Mouse (Mus musculus): ENCODE data around the gene Tbc1d23. TPM values are rescaled to one million over a fixed set of nuclear protein-coding genes. Genes with fewer than 3 reads are reported as not detected.

Tbc1d23 gene
- 25.8 and 26.0 TPM in 2 replicates for polyA plus RNA-seq (2014; fragmentation: Nextera tagmentation; extraction: Ambion mirVana)

- H3K9ac ChIP-seq (ENCODE audit: low read length): peak within 1 kb of the TSS; percentile 72
- no peak within 1 kb of the TSS for H3K27ac ChIP-seq (replicated peaks; ENCODE audit: low read depth, low read length)
- no peaks in the 10 kb centered on the region for H3K4me1 ChIP-seq (ENCODE audit: control insufficient read depth, insufficient read depth, low read length)
- H3K9me3 ChIP-seq (ENCODE audit: control insufficient read depth, low read length): no peaks in the 10 kb centered on the region
- DNase-seq (ENCODE audit: low spot score) (peak; percentile 98), ATAC-seq (ENCODE audit: insufficient number of reproducible peaks, low FRiP score, low TSS enrichment, low read depth) (peak; percentile 98)
- peak within 1 kb of the TSS; percentile 88 for H3K4me3 ChIP-seq (ENCODE audit: low read depth, low read length)
- WGBS: under 1% methylated on average over 42 of the region's 42 CpGs
- H3K36me3 ChIP-seq (ENCODE audit: control insufficient read depth, insufficient read depth, low read length): no peaks in the 10 kb centered on the region
- no peaks in the 10 kb centered on the region for H3K27me3 ChIP-seq (ENCODE audit: control insufficient read depth, insufficient read depth, low read length)
- peak within 1 kb of the TSS; percentile 58 for H3K4me2 ChIP-seq (ENCODE audit: low read depth, severe bottlenecking)
Observed at GRCm38 (mm10) chr16:57231089-57231936, at the start of gene Tbc1d23. Gene Tbc1d23 (minus strand): TSS chr16:57231504.

DNA sequence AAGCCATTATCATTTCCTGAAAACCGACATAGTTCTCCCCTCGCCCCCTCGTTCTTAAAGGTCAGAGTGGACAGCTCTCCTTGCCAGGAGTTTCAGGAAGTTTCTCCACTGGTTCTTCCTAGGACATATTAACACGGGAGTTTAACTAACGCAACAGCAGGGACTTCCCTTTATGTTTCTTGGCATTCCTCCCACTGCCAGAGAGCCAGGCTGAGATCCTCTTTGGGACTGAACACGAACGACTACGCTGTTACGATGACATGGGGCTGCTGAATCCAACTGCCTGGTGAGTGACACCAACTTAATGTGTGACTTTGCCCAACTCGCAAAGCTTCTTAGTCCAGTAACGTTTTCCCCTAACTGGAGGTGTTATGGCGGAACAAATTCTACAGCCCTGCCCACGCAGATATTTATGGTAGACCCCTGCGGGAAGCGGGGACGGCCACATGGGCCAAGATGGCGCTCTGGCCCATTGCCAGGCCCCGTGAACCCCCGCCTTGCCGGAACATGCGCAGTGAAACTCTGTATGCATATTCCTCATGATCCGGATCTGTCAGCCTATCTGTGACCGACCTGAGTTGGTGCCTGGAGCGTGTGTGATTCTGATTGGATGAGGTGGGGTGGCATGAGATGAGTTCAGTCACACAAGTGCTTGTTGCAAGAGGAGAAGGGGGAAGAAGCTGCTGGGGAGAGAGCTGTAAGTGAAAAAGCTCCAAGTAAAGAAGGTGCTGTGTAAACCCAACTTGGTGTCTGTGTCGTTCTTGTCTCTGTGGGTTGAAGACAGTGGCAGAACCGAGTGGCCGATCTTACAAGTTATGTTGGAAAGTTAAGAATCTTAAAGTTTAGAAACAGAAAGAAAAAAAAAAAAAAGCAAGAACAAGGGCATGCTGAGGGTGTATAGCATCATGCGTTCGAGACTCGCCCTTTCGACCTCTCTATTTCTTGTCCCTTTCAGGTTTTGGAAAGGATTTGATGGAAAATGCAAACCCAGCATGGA, 49.2 kb upstream of the Tbc1d23 start:
- Histone ChIP-seq H3K4me2 (ENCODE audit: low read depth, severe bottlenecking) (no peak overlapping the region), H3K4me3 (ENCODE audit: low read depth, low read length) (no peak overlapping the region), H3K4me1 (ENCODE audit: control insufficient read depth, insufficient read depth, low read length) (no peaks in the 10 kb centered on the region), H3K36me3 (ENCODE audit: control insufficient read depth, insufficient read depth, low read length) (no peaks in the 10 kb centered on the region), H3K27ac (replicated peaks; ENCODE audit: low read depth, low read length) (no peak overlapping the region), H3K27me3 (ENCODE audit: control insufficient read depth, insufficient read depth, low read length) (no peaks in the 10 kb centered on the region), H3K9ac (ENCODE audit: low read length) (no peak overlapping the region), H3K9me3 (ENCODE audit: control insufficient read depth, low read length) (no peaks in the 10 kb centered on the region)
- ATAC-seq (ENCODE audit: insufficient number of reproducible peaks, low FRiP score, low TSS enrichment, low read depth) (no peak), DNase-seq (ENCODE audit: low spot score) (no peak)
- WGBS: 92% methylated on average over 31 of the region's 31 CpGs

GRCm38 (mm10) chr16:57278976-57279626, 47.8 kb upstream of the Tbc1d23 start:
- WGBS: 91% methylated on average over 10 of the region's 12 CpGs
- no peak overlapping the region for H3K4me2 ChIP-seq (ENCODE audit: low read depth, severe bottlenecking)
- H3K9me3 ChIP-seq (ENCODE audit: control insufficient read depth, low read length): no peaks in the 10 kb centered on the region
- no peaks in the 10 kb centered on the region for H3K27me3 ChIP-seq (ENCODE audit: control insufficient read depth, insufficient read depth, low read length)
- no peaks in the 10 kb centered on the region for H3K4me1 ChIP-seq (ENCODE audit: control insufficient read depth, insufficient read depth, low read length)
- no peak overlapping the region for H3K9ac ChIP-seq (ENCODE audit: low read length)
- ATAC-seq (ENCODE audit: insufficient number of reproducible peaks, low FRiP score, low TSS enrichment, low read depth): no peak
- no peaks in the 10 kb centered on the region for H3K36me3 ChIP-seq (ENCODE audit: control insufficient read depth, insufficient read depth, low read length)
- DNase-seq (ENCODE audit: low spot score): no peak
- H3K4me3 ChIP-seq (ENCODE audit: low read depth, low read length): no peak overlapping the region
- no peak overlapping the region for H3K27ac ChIP-seq (replicated peaks; ENCODE audit: low read depth, low read length)

GRCm38 (mm10) chr16:57269751-57270150, 38.4 kb upstream of the Tbc1d23 start:
- WGBS: 90% methylated on average over 13 of the region's 13 CpGs
- Histone ChIP-seq H3K27me3 (ENCODE audit: control insufficient read depth, insufficient read depth, low read length) (no peaks in the 10 kb centered on the region), H3K4me1 (ENCODE audit: control insufficient read depth, insufficient read depth, low read length) (no peaks in the 10 kb centered on the region), H3K4me3 (ENCODE audit: low read depth, low read length) (no peak overlapping the region), H3K4me2 (ENCODE audit: low read depth, severe bottlenecking) (no peak overlapping the region), H3K9me3 (ENCODE audit: control insufficient read depth, low read length) (no peaks in the 10 kb centered on the region; the same call in 1 of the 2 replicates), H3K27ac (replicated peaks; ENCODE audit: low read depth, low read length) (no peak overlapping the region), H3K36me3 (ENCODE audit: control insufficient read depth, insufficient read depth, low read length) (no peaks in the 10 kb centered on the region), H3K9ac (ENCODE audit: low read length) (no peak overlapping the region)
- no peak for DNase-seq (ENCODE audit: low spot score)
- no peak for ATAC-seq (ENCODE audit: insufficient number of reproducible peaks, low FRiP score, low TSS enrichment, low read depth)

GRCm38 (mm10) chr16:57268058-57268841, 36.9 kb upstream of the Tbc1d23 start:
- no peak for DNase-seq (ENCODE audit: low spot score)
- Histone ChIP-seq H3K27ac (replicated peaks; ENCODE audit: low read depth, low read length) (no peak overlapping the region), H3K4me2 (ENCODE audit: low read depth, severe bottlenecking) (no peak overlapping the region), H3K9ac (ENCODE audit: low read length) (no peak overlapping the region), H3K4me1 (ENCODE audit: control insufficient read depth, insufficient read depth, low read length) (no peaks in the 10 kb centered on the region), H3K27me3 (ENCODE audit: control insufficient read depth, insufficient read depth, low read length) (no peaks in the 10 kb centered on the region), H3K4me3 (ENCODE audit: low read depth, low read length) (no peak overlapping the region), H3K9me3 (ENCODE audit: control insufficient read depth, low read length) (no peaks in the 10 kb centered on the region; the same call in 1 of the 2 replicates), H3K36me3 (ENCODE audit: control insufficient read depth, insufficient read depth, low read length) (no peaks in the 10 kb centered on the region)
- WGBS: 90% methylated on average over 14 of the region's 14 CpGs
- ATAC-seq (ENCODE audit: insufficient number of reproducible peaks, low FRiP score, low TSS enrichment, low read depth): no peak

GRCm38 (mm10) chr16:57267068-57267467, 35.8 kb upstream of the Tbc1d23 start:
- Histone ChIP-seq H3K36me3 (ENCODE audit: control insufficient read depth, insufficient read depth, low read length) (no peaks in the 10 kb centered on the region), H3K9me3 (ENCODE audit: control insufficient read depth, low read length) (no peaks in the 10 kb centered on the region; the same call in 1 of the 2 replicates), H3K4me1 (ENCODE audit: control insufficient read depth, insufficient read depth, low read length) (no peaks in the 10 kb centered on the region), H3K27me3 (ENCODE audit: control insufficient read depth, insufficient read depth, low read length) (no peaks in the 10 kb centered on the region), H3K4me3 (ENCODE audit: low read depth, low read length) (no peak overlapping the region), H3K27ac (replicated peaks; ENCODE audit: low read depth, low read length) (no peak overlapping the region), H3K9ac (ENCODE audit: low read length) (no peak overlapping the region), H3K4me2 (ENCODE audit: low read depth, severe bottlenecking) (no peak overlapping the region)
- 8% methylated on average over 1 of the region's 1 CpGs for WGBS
- ATAC-seq (ENCODE audit: insufficient number of reproducible peaks, low FRiP score, low TSS enrichment, low read depth) (no peak), DNase-seq (ENCODE audit: low spot score) (no peak)

DNA sequence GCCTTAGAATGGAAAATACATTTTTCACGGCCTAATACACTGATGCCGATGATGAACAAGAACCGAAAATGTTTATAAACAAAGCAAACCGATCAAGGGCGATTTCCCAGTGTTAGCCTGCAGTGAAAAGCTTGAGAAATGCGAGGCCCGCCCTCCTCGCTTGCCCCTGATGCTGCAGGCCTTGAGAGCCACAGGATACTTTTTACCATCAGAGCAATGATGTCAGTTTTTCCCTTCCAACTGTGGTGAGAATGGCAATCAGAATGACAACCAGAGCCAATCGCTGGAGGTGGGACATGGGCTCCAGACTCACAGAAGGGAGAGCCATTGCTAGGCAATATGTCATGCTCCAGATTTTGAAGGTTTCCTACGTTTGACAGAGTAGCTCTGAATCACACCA, 28.8 kb upstream of the Tbc1d23 start:
- DNase-seq (ENCODE audit: low spot score) (no peak), ATAC-seq (ENCODE audit: insufficient number of reproducible peaks, low FRiP score, low TSS enrichment, low read depth) (no peak)
- Histone ChIP-seq H3K36me3 (ENCODE audit: control insufficient read depth, insufficient read depth, low read length) (no peaks in the 10 kb centered on the region), H3K4me1 (ENCODE audit: control insufficient read depth, insufficient read depth, low read length) (no peaks in the 10 kb centered on the region), H3K4me3 (ENCODE audit: low read depth, low read length) (no peak overlapping the region), H3K9ac (ENCODE audit: low read length) (no peak overlapping the region), H3K9me3 (ENCODE audit: control insufficient read depth, low read length) (no peaks in the 10 kb centered on the region), H3K27me3 (ENCODE audit: control insufficient read depth, insufficient read depth, low read length) (no peaks in the 10 kb centered on the region), H3K27ac (replicated peaks; ENCODE audit: low read depth, low read length) (no peak overlapping the region), H3K4me2 (ENCODE audit: low read depth, severe bottlenecking) (no peak overlapping the region)
- 88% methylated on average over 10 of the region's 10 CpGs for WGBS

All from limb, embryonic 11.5 days (tissue).